Mouse (Mus musculus) CD4-positive naive resting alpha-beta T cell, adult 76 days (primary cell): ENCODE data around the gene Atrx. TPM values are rescaled to one million over a fixed set of nuclear protein-coding genes. Genes with fewer than 3 reads are reported as not detected.

ENCODE experiments used
- total RNA-seq: library from RNA; stranded (reverse); gene quantifications from one replicate; pipeline ENCODE4 v1.2.4, GENCODE M21; 2023

The Atrx gene
- total RNA-seq: 244 TPM

DNA sequence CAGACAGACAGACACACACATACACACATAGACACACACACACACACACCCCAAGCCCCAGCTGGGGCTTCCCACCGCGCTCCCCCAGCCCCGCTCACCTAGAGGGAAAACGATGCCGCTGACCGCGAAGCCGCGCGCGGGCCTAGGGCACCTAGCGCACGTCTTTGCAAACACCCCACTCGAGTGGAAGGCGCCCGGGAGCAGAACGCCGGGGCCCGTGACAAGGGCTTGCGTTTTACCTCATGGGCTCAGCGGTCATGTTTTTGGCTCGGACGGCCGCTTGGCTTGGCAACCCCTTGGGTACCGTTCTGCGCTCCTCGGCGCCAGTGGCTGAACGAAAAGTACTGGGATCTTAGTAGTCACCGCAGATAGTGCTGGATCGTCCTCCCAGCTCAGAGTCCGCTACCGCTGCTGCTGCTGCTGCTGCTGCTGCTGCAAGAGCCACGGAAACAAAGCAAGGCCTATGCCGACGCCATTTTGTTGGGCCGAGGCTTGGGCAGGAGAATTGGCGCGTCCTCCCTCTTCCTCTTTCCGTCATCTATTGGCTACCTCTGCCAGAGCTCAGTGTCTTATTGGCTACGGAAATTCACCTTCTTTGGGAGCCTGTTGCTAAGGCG is at the start of gene Atrx:
Gene Atrx (minus strand): TSS at position 543 of the 617 bp plus-strand sequence.

DNA sequence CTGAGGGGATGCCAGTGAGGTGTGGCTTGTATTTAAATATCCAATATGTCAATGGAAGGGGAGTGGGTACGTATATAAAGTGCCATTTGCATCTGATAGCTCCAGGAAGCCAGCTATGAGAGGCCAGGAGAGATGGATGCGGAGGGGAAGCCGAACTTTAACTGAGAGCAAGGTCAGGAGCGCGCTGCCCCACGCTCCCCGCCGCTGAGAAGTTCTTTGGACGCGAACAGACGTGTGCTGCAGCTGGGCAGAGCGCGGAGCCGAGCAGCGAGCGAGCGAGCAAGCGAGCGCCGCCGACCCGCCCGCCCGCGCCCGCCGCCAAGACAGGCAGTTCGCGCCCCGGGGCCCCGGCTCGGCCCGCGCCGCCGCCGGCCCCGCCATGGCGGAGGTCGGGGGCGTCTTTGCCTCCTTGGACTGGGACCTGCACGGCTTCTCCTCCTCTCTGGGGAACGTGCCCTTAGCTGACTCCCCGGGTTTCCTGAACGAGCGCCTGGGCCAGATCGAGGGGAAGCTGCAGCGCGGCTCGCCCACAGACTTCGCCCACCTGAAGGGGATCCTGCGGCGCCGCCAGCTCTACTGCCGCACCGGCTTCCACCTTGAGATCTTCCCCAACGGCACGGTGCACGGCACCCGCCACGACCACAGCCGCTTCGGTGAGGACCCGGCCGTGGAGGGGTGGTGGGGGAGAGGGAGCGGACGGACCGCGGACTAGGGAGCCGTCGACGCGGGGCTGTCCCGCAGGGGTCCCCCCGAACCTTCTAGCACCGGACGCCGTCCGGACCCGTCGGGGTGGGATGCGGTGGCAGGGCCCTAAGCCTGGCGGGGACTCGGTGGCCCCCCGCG is 164.8 kb downstream of the Atrx start, which contains the start of gene Fgf16:
Gene Fgf16 (plus strand): TSS at position 118 of the 843 bp plus-strand sequence.

Other genes with a start within 250 kb of the Atrx start
- gene Fgf16, start 165.1 kb downstream of the Atrx start, total RNA-seq: not detected
- gene Magt1, start 82.5 kb upstream of the Atrx start, total RNA-seq: 31.0 TPM
- gene Cox7b, start 86.3 kb upstream of the Atrx start, total RNA-seq: 96.9 TPM
- gene Atp7a, start 97.9 kb upstream of the Atrx start, total RNA-seq: 16.1 TPM
- 0.76 TPM for gene Tlr13, start 213.8 kb upstream of the Atrx start, total RNA-seq